Mouse (Mus musculus) hindbrain, embryonic 16.5 days (tissue): Measurements from ENCODE around the gene Apobec1. TPM values are rescaled to one million over a fixed set of nuclear protein-coding genes. Genes with fewer than 3 reads are reported as not detected.
"Not testable (repeated sequence)": the region's sequence is repeated elsewhere in the genome, so short reads cannot be mapped to it uniquely, and the experiment has no call there.

ENCODE experiments used
- ATAC-seq: fragments of 200-750 bp; cut with Nextera tagmentation; 2 replicates; pipeline ENCODE4 v1.8.0; 2017; ENCODE audit warnings: moderate TSS enrichment, moderate library complexity
- H3K27ac ChIP-seq: fragments of 300-500 bp; sonication (generic); 2 replicates; pipeline ENCODE4 v1.5.1; 2014; ENCODE audit warnings: low read depth, mild to moderate bottlenecking, control low read depth, low read length, moderate library complexity
- H3K27me3 ChIP-seq: fragments of 300-500 bp; sonication (generic); replicated peaks from 2 replicates; pipeline ENCODE4 v1.6.1; 2014; ENCODE audit warnings: low read length; ENCODE audit not compliant: control insufficient read depth, insufficient read depth
- H3K36me3 ChIP-seq: fragments of 300-500 bp; sonication (generic); 2 replicates; pipeline ENCODE4 v1.6.1; 2014; ENCODE audit warnings: mild to moderate bottlenecking, low read length, moderate library complexity, mixed read lengths; ENCODE audit not compliant: control insufficient read depth, insufficient read depth
- H3K4me1 ChIP-seq: fragments of 300-500 bp; sonication (generic); 2 replicates; pipeline ENCODE4 v1.6.1; 2014; ENCODE audit warnings: low read depth, low read length; ENCODE audit not compliant: control insufficient read depth, insufficient read depth
- H3K4me2 ChIP-seq: fragments of 300-500 bp; sonication (generic); 2 replicates; pipeline ENCODE4 v1.6.1; 2014; ENCODE audit warnings: mild to moderate bottlenecking, low read length, control low read depth, moderate library complexity
- H3K4me3 ChIP-seq: fragments of 300-500 bp; sonication (generic); 2 replicates; pipeline ENCODE4 v1.5.1; 2014; ENCODE audit warnings: mild to moderate bottlenecking, low read length, control low read depth, moderate library complexity
- H3K9ac ChIP-seq: fragments of 300-500 bp; sonication (generic); 2 replicates; pipeline ENCODE4 v1.6.1; 2014; ENCODE audit warnings: low read depth, mild to moderate bottlenecking, control low read depth, low read length, moderate library complexity
- H3K9me3 ChIP-seq: fragments of 300-500 bp; sonication (generic); 2 replicates; pipeline ENCODE4 v1.6.1; 2014; ENCODE audit warnings: mild to moderate bottlenecking, low read length, moderate library complexity; ENCODE audit not compliant: control insufficient read depth
- WGBS: fragments of 180-500 bp; shearing (Covaris S2); extraction: QIAGEN DNeasy Blood & Tissue Kit; methylation state at CpG from one replicate; pipeline ENCODE4 v1.1.7; 2014; 5-methylcytosine and 5-hydroxymethylcytosine counted together
- polyA plus RNA-seq: library from polyadenylated mRNA; unstranded; fragments of >200 nt; fragmentation: Nextera tagmentation; extraction: Ambion mirVana; gene quantifications from 2 replicates; pipeline ENCODE4 v1.2.1, GENCODE M21; 2015

Apobec1 gene
- polyA plus RNA-seq, 1 experiment from 2014 or later: 1.3 TPM

DNA sequence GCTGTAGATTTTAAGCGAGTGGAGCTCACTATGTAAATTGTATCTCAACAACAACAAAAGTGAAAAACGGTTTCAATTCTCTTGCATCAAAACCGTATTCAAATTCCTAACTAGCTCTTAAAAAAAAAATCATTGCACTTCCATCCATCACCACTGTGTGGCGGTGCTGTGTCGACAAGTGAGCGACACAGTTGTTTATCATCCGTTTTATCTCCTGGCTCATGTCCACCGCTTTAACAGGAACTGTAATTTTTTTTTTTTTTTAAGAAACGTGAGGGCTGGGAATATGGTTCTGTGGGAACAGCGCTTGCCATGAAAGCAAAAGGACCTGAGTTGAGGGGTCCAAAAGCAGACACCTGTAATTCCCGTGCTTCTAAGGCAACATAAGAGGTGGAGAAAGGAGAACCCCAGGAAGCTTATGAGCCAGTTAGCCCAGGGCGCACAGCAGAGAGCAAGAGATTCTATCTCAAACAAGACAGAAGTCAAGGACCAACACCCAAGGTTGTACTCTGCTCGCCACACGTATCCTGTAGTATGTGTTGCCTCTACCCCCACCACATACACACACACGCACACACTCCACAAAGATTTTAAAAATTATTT lies 45.2 kb downstream of the Apobec1 start:
- Histone ChIP-seq H3K4me3 (peak overlapping the region; percentile 16), H3K9ac (no peak overlapping the region), H3K27me3 (0 out of 2 replicates have a peak, but pooled peaks cover 3% of the 10 kb centered on the region), H3K4me1 (no peaks in the 10 kb centered on the region; the same call in 1 of the 2 replicates), H3K27ac (no peak overlapping the region), H3K9me3 (no peaks in the 10 kb centered on the region), H3K4me2 (peak overlapping the region; percentile 54), H3K36me3 (no peaks in the 10 kb centered on the region)
- no peak; the same call in 1 of the 2 replicates for ATAC-seq
- WGBS: 21% methylated on average over 15 of the region's 15 CpGs

GRCm38 (mm10) chr6:122555266-122555665 lies 47.0 kb downstream of the Apobec1 start:
- Histone ChIP-seq H3K4me1 (no peaks in the 10 kb centered on the region; the same call in 1 of the 2 replicates), H3K9ac (no peak overlapping the region), H3K27me3 (no peaks in the 10 kb centered on the region), H3K36me3 (no peaks in the 10 kb centered on the region), H3K4me2 (no peak overlapping the region), H3K27ac (no peak overlapping the region), H3K9me3 (no peaks in the 10 kb centered on the region), H3K4me3 (no peak overlapping the region)
- no peak for ATAC-seq
- 64% methylated on average over 7 of the region's 7 CpGs for whole genome bisulfite sequencing

DNA sequence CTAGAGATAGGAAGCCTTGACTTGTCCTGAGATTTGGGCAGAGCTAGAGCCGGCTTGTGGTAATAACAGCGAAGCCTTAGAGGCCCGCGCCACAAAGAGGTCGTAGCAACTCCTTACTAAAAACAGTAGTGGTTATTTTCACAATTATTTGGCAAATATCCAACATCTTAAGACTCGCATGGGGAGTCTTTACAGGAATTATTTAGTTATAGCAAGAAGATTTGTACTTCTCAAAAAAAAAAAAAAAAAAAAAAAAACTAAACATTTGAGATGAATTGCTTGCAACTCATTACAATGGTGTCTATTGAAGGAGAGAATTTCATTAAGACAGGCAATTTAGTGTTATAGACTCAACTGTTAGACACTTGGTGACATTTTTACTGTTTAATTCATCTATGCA lies 48.1 kb downstream of the Apobec1 start:
- H3K4me2 ChIP-seq: no peak overlapping the region
- no peaks in the 10 kb centered on the region for H3K27me3 ChIP-seq
- WGBS: 80% methylated on average over 6 of the region's 6 CpGs
- H3K4me1 ChIP-seq: no peaks in the 10 kb centered on the region; the same call in 1 of the 2 replicates
- H3K9ac ChIP-seq: no peak overlapping the region
- no peaks in the 10 kb centered on the region for H3K36me3 ChIP-seq
- H3K27ac ChIP-seq: no peak overlapping the region
- no peaks in the 10 kb centered on the region for H3K9me3 ChIP-seq
- ATAC-seq: no peak
- no peak overlapping the region for H3K4me3 ChIP-seq

- no peak for ATAC-seq
- H3K27ac ChIP-seq: no peak within 1 kb of the TSS
- WGBS: 55% methylated on average over 9 of the region's 9 CpGs
- H3K9me3 ChIP-seq: no peaks in the 10 kb centered on the region
- H3K27me3 ChIP-seq: no peaks in the 10 kb centered on the region
- H3K4me3 ChIP-seq: no peak within 1 kb of the TSS
- H3K9ac ChIP-seq: no peak within 1 kb of the TSS
- no peaks in the 10 kb centered on the region for H3K36me3 ChIP-seq
- no peaks in the 10 kb centered on the region; the same call in 1 of the 2 replicates for H3K4me1 ChIP-seq
- no peak within 1 kb of the TSS for H3K4me2 ChIP-seq
Measured at GRCm38 (mm10) chr6:122553606-122554005, 48.6 kb downstream of the Apobec1 start, which contains the start of gene Aicda. Aicda (plus strand) TSS chr6:122553801.

DNA sequence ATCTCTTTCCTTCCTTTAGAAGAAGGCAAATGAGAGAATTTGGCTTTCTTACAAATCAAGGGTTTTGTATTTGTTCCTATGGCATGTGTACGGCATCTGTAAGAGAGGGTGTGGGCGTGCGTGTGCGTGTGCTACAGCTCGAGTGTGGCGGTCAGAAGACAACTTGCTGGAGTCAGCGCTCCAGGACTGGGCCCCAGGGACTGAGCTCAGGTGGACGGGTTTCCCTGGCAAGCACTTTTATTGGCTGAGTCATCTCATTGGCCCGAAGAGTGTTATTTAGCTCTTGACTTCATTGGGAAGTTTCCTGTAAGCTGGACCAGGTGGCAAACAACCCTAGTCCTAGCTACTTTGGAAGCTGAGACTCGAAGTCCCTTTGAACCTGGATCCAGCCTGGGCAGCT lies 56.3 kb downstream of the Apobec1 start:
- no peak for ATAC-seq

GRCm38 (mm10) chr6:122545289-122545882 lies 56.9 kb downstream of the Apobec1 start:
- Histone ChIP-seq H3K4me2 (no peak overlapping the region), H3K36me3 (no peaks in the 10 kb centered on the region), H3K4me3 (no peak overlapping the region), H3K9me3 (no peaks in the 10 kb centered on the region), H3K9ac (no peak overlapping the region), H3K27me3 (no peaks in the 10 kb centered on the region), H3K4me1 (no peaks in the 10 kb centered on the region), H3K27ac (no peak overlapping the region)
- WGBS: 83% methylated on average over 9 of the region's 9 CpGs
- ATAC-seq: no peak

More for the DNA sequence above, 56.3 kb downstream of the Apobec1 start:
- no peak overlapping the region for H3K27ac ChIP-seq
- no peaks in the 10 kb centered on the region for H3K4me1 ChIP-seq
- no peak overlapping the region for H3K4me2 ChIP-seq
- 83% methylated on average over 10 of the region's 10 CpGs for WGBS
- no peak overlapping the region for H3K4me3 ChIP-seq
- H3K36me3 ChIP-seq: no peaks in the 10 kb centered on the region
- no peak overlapping the region for H3K9ac ChIP-seq
- H3K27me3 ChIP-seq: no peaks in the 10 kb centered on the region
- no peaks in the 10 kb centered on the region for H3K9me3 ChIP-seq

GRCm38 (mm10) chr6:122544672-122545071 lies 57.6 kb downstream of the Apobec1 start:
- WGBS: 100% methylated on average over 1 of the region's 1 CpGs
- no peaks in the 10 kb centered on the region for H3K4me1 ChIP-seq
- no peak for ATAC-seq
- H3K36me3 ChIP-seq: no peaks in the 10 kb centered on the region
- no peak overlapping the region for H3K9ac ChIP-seq
- no peaks in the 10 kb centered on the region for H3K9me3 ChIP-seq
- no peaks in the 10 kb centered on the region for H3K27me3 ChIP-seq
- H3K4me2 ChIP-seq: no peak overlapping the region
- no peak overlapping the region for H3K4me3 ChIP-seq
- no peak overlapping the region for H3K27ac ChIP-seq

- ATAC-seq: no peak
- no peak overlapping the region for H3K4me2 ChIP-seq
- H3K36me3 ChIP-seq: no peaks in the 10 kb centered on the region
- H3K9ac ChIP-seq: no peak overlapping the region
- no peaks in the 10 kb centered on the region for H3K9me3 ChIP-seq
- H3K27ac ChIP-seq: no peak overlapping the region
- H3K4me3 ChIP-seq: no peak overlapping the region
- no peaks in the 10 kb centered on the region for H3K4me1 ChIP-seq
- WGBS: 81% methylated on average over 5 of the region's 5 CpGs
- no peaks in the 10 kb centered on the region for H3K27me3 ChIP-seq
Measured at GRCm38 (mm10) chr6:122543574-122543973, 58.7 kb downstream of the Apobec1 start.

GRCm38 (mm10) chr6:122542459-122542858 lies 59.8 kb downstream of the Apobec1 start:
- not testable (repeated sequence) for H3K4me2 ChIP-seq, H3K9ac ChIP-seq, H3K9me3 ChIP-seq, H3K36me3 ChIP-seq, H3K4me3 ChIP-seq, H3K4me1 ChIP-seq, H3K27ac ChIP-seq, H3K27me3 ChIP-seq, ATAC-seq
- 77% methylated on average over 5 of the region's 5 CpGs for WGBS
